27 mouse cellular contexts compared by ENCODE assay signal in genomic region chr15:12522810-12523209, GRCm38 (mm10).
DNase-seq lines count a peak whose midpoint lies in the region; ATAC-seq and TF ChIP-seq lines count a peak whose summit lies in the region.
"Had no signal": no experiment of that assay in that cellular context is flagged by ENCODE, and none has a peak within 500 bp of the region (broad histone marks: within the 10 kb centered on the region; RNA-seq: fewer than 3 reads in every experiment).

No protein-coding gene starts in this region.

- intact Hi-C loops in gastrocnemius, adult 2 months (cut with DNase I) = no loop called here
- intact Hi-C loops in gastrocnemius, postnatal 14 days (cut with DNase I; ENCODE audit: low total_unique reads) = no loop called here

- H3K4me3 ChIP-seq in gastrocnemius, adult 2 months = no peak overlapping the region
- H3K4me3 ChIP-seq in heart, embryonic 15.5 days = no peak overlapping the region
- no peak overlapping the region for H3K4me3 ChIP-seq in kidney, embryonic 15.5 days (replicated peaks)
- H3K4me3 ChIP-seq: embryonic facial prominence, embryonic 10.5 days; embryonic facial prominence, embryonic 15.5 days; forebrain, embryonic 12.5 days; lung, embryonic 15.5 days; midbrain, embryonic 10.5 days; midbrain, embryonic 15.5 days; neural tube, embryonic 15.5 days; stomach, embryonic 15.5 days had no signal

- DNase-seq in gastrocnemius, adult 2 months = peak; percentile 63
- no peak for DNase-seq in gastrocnemius, postnatal 14 days
- DNase-seq in heart, adult 9 months (ENCODE audit: low spot score in 2 of 2) = no peak
- peak; percentile 45 to 57 for DNase-seq in kidney, postnatal 25 days
- peak; percentile 71 for DNase-seq in skeletal muscle tissue, adult 2 months (ENCODE audit: low read depth, low spot score)
- DNase-seq: adrenal gland, postnatal 36 days; cerebellum, adult 8-10 months; cerebellum, postnatal 25 days; forebrain, postnatal 0 days; gastrocnemius, postnatal 36 days; heart, postnatal 10 days; kidney, adult 18-20 months; liver; retina, postnatal 1 day; right cerebral cortex, postnatal 14 days had no signal

- H3K4me2 ChIP-seq in heart, embryonic 15.5 days = no peak overlapping the region
- no peak overlapping the region for H3K4me2 ChIP-seq in kidney, embryonic 15.5 days
- H3K4me2 ChIP-seq: embryonic facial prominence, embryonic 15.5 days; forebrain, embryonic 12.5 days; lung, embryonic 15.5 days; midbrain, embryonic 15.5 days; neural tube, embryonic 15.5 days; stomach, embryonic 15.5 days had no signal

- H3K9me3 ChIP-seq in heart, embryonic 15.5 days (replicated peaks) = no peaks in the 10 kb centered on the region
- peaks cover 8% of the 10 kb centered on the region; the same call in 1 of the 2 replicates for H3K9me3 ChIP-seq in kidney, embryonic 15.5 days (replicated peaks)
- H3K9me3 ChIP-seq: embryonic facial prominence, embryonic 15.5 days; forebrain, embryonic 12.5 days; lung, embryonic 15.5 days; midbrain, embryonic 10.5 days; midbrain, embryonic 15.5 days; neural tube, embryonic 15.5 days; stomach, embryonic 15.5 days had no signal

- H3K36me3 ChIP-seq in heart, embryonic 15.5 days = no peaks in the 10 kb centered on the region
- H3K36me3 ChIP-seq in kidney, embryonic 15.5 days = peaks cover 23% of the 10 kb centered on the region; the same call in 1 of the 2 replicates
- H3K36me3 ChIP-seq: embryonic facial prominence, embryonic 10.5 days; embryonic facial prominence, embryonic 15.5 days; forebrain, embryonic 12.5 days; lung, embryonic 15.5 days; midbrain, embryonic 15.5 days; neural tube, embryonic 15.5 days; stomach, embryonic 15.5 days had no signal

- H3K4me1 ChIP-seq in heart, embryonic 15.5 days (replicated peaks) = peaks cover 25% of the 10 kb centered on the region
- peaks cover 28% of the 10 kb centered on the region for H3K4me1 ChIP-seq in kidney, embryonic 15.5 days

- no peak; the same call in 1 of the 2 replicates for ATAC-seq in heart, embryonic 15.5 days (replicated peaks; ENCODE audit: insufficient number of reproducible peaks, insufficient read depth, low FRiP score, low read depth)
- ATAC-seq in kidney, embryonic 15.5 days (replicated peaks; ENCODE audit: low FRiP score) = no peak
- ATAC-seq: forebrain, postnatal 0 days; hindbrain, embryonic 16.5 days; midbrain, embryonic 15.5 days had no signal

- H3K9ac ChIP-seq in heart, embryonic 15.5 days = no peak overlapping the region
- H3K9ac ChIP-seq in kidney, embryonic 15.5 days = no peak overlapping the region
- H3K9ac ChIP-seq: embryonic facial prominence, embryonic 15.5 days; forebrain, embryonic 12.5 days; forebrain, postnatal 0 days; liver, embryonic 14.5 days; lung, embryonic 15.5 days; midbrain, embryonic 15.5 days; neural tube, embryonic 15.5 days; stomach, embryonic 15.5 days had no signal

- H3K27me3 ChIP-seq in heart, embryonic 15.5 days = no peaks in the 10 kb centered on the region
- H3K27me3 ChIP-seq in kidney, embryonic 15.5 days = no peaks in the 10 kb centered on the region
- H3K27me3 ChIP-seq: embryonic facial prominence, embryonic 15.5 days; forebrain, embryonic 12.5 days; lung, embryonic 15.5 days; midbrain, embryonic 15.5 days; neural tube, embryonic 15.5 days; stomach, embryonic 15.5 days had no signal

- H3K27ac ChIP-seq in gastrocnemius, adult 2 months = peak overlapping the region; percentile 48; the same call in 1 of the 2 replicates
- H3K27ac ChIP-seq in heart, embryonic 15.5 days = peak overlapping the region; percentile 53; the same call in 1 of the 2 replicates
- H3K27ac ChIP-seq in kidney, embryonic 15.5 days = no peak overlapping the region
- H3K27ac ChIP-seq: embryonic facial prominence, embryonic 10.5 days; embryonic facial prominence, embryonic 15.5 days; forebrain, embryonic 12.5 days; liver, embryonic 14.5 days; lung, embryonic 15.5 days; midbrain, embryonic 10.5 days; midbrain, embryonic 15.5 days; neural tube, embryonic 15.5 days; stomach, embryonic 15.5 days had no signal

- no peak for TF ChIP-seq CTCF in gastrocnemius, adult 2 months (IDR thresholded peaks at IDR 0.05)

- 35% methylated on average over 7 of the region's 7 CpGs for WGBS in heart, embryonic 15.5 days
- WGBS in kidney, embryonic 15.5 days = 62% methylated on average over 7 of the region's 7 CpGs

Comparison
In these comparisons a context has a peak if more than half of its experiments do, and no peak if none do; other contexts are left out.
1. DNase-seq: peak in gastrocnemius, adult 2 months (single experiment), kidney, postnatal 25 days (2 of 2) and skeletal muscle tissue, adult 2 months (single experiment); none in gastrocnemius, postnatal 14 days (single experiment) and heart, adult 9 months (0 of 2).